Mouse (Mus musculus) hindbrain, embryonic 12.5 days (tissue): ENCODE results near the gene Arrdc1. TPM values are rescaled to one million over a fixed set of nuclear protein-coding genes. Genes with fewer than 3 reads are reported as not detected.
"Not testable (repeated sequence)": the region's sequence is repeated elsewhere in the genome, so short reads cannot be mapped to it uniquely, and the experiment has no call there.

ENCODE experiments used
- ATAC-seq: fragments of 200-750 bp; cut with Nextera tagmentation; 2 replicates; pipeline ENCODE4 v1.8.0; 2017; ENCODE audit warnings: moderate TSS enrichment; ENCODE audit not compliant: low FRiP score
- H3K27ac ChIP-seq: fragments of 300-500 bp; sonication (generic); 2 replicates; pipeline ENCODE4 v1.5.1; 2016; ENCODE audit warnings: mild to moderate bottlenecking
- H3K27me3 ChIP-seq: fragments of 300-500 bp; sonication (generic); 2 replicates; pipeline ENCODE4 v1.6.1; 2016; ENCODE audit warnings: mild to moderate bottlenecking
- H3K36me3 ChIP-seq: fragments of 300-500 bp; sonication (generic); 2 replicates; pipeline ENCODE4 v1.6.1; 2016; ENCODE audit warnings: mild to moderate bottlenecking
- H3K4me1 ChIP-seq: fragments of 300-500 bp; sonication (generic); 2 replicates; pipeline ENCODE4 v1.6.1; 2016
- H3K4me2 ChIP-seq: fragments of 300-500 bp; sonication (generic); replicated peaks from 2 replicates; pipeline ENCODE4 v1.6.1; 2016; ENCODE audit warnings: mild to moderate bottlenecking
- H3K4me3 ChIP-seq: fragments of 300-500 bp; sonication (generic); 2 replicates; pipeline ENCODE4 v1.5.1; 2016; ENCODE audit warnings: mild to moderate bottlenecking
- H3K9ac ChIP-seq: fragments of 300-500 bp; sonication (generic); 2 replicates; pipeline ENCODE4 v1.6.1; 2016; ENCODE audit warnings: mild to moderate bottlenecking, moderate library complexity
- H3K9me3 ChIP-seq: fragments of 300-500 bp; sonication (generic); replicated peaks from 2 replicates; pipeline ENCODE4 v1.6.1; 2016; ENCODE audit warnings: mild to moderate bottlenecking
- WGBS: fragments of 180-500 bp; shearing (Covaris S2); methylation state at CpG from one replicate; pipeline ENCODE4 v1.1.7; 2016; 5-methylcytosine and 5-hydroxymethylcytosine counted together
- polyA plus RNA-seq: library from polyadenylated mRNA; unstranded; fragments of >200 nt; fragmentation: Nextera tagmentation; extraction: Ambion mirVana; gene quantifications from 2 replicates; pipeline ENCODE4 v1.2.1, GENCODE M21; 2016

Gene Arrdc1
- polyA plus RNA-seq, 1 experiment from 2014 or later, result 21.9 TPM

- not testable (repeated sequence) for ATAC-seq, H3K27me3 ChIP-seq, H3K4me1 ChIP-seq, H3K9ac ChIP-seq, H3K9me3 ChIP-seq, H3K4me3 ChIP-seq, H3K4me2 ChIP-seq, H3K36me3 ChIP-seq, H3K27ac ChIP-seq
- 48% methylated on average over 2 of the region's 2 CpGs for WGBS
Observed at GRCm38 (mm10) chr2:24944304-24944703, 9.3 kb upstream of the Arrdc1 start.

DNA sequence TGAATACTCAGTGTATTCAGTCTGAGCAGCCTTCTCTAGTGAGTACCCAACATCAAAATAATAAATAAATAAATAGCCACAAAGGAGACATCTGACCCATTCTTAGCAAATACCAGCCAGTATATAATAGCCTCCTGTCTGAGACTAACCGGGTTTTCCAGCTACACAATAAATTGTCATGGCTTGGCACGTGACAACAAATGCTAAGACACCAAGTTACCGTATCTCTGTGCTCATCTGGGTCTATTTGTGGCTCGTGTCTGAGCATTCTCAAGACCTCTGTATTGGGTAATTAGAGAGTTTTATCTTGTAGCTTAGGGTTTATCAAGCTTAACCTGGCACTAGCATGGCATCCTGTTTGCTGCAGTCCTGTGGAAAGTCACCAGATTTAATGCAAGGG lies 7.0 kb upstream of the Arrdc1 start:
- Histone ChIP-seq H3K4me3 (no peak overlapping the region), H3K27me3 (no peaks in the 10 kb centered on the region), H3K9me3 (no peaks in the 10 kb centered on the region), H3K4me2 (no peak overlapping the region), H3K27ac (no peak overlapping the region), H3K9ac (no peak overlapping the region), H3K36me3 (no peaks in the 10 kb centered on the region), H3K4me1 (no peaks in the 10 kb centered on the region)
- ATAC-seq, result no peak
- 75% methylated on average over 4 of the region's 4 CpGs for WGBS

DNA sequence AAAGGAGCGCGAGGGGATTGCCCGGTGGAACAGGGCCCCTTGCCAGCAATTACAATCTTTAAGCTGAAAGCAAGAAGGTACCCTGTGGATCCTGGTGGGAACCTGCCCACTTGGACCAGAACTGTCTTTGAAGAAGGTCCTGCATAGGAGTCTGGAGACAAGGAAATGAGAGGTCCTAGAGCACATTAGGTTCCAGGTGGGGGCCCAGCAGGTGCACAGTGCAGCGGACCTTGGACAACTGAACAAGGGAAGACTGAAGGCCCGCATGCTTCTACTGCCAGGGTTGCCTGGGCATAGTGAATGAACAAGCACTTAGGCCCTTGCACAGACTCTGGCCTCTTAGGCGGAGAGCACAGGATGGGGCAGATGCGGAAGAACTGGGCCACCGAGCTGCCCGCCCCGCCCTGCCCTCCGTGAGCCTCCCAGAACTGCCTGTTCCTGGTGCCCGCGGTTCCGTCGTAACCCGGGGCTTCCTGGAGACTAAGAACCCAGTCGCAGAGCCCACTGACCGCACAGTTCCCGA lies 550 bp downstream of the Arrdc1 start:
- Histone ChIP-seq H3K27me3 (peaks cover 16% of the 10 kb centered on the region), H3K4me2 (peak overlapping the region; percentile 94), H3K9me3 (no peaks in the 10 kb centered on the region), H3K36me3 (no peaks in the 10 kb centered on the region), H3K4me1 (peaks cover 14% of the 10 kb centered on the region), H3K27ac (no peak overlapping the region), H3K9ac (peak overlapping the region; percentile 72), H3K4me3 (peak overlapping the region; percentile 57)
- 4% methylated on average over 19 of the region's 19 CpGs for WGBS
- ATAC-seq, result peak; percentile 44

DNA sequence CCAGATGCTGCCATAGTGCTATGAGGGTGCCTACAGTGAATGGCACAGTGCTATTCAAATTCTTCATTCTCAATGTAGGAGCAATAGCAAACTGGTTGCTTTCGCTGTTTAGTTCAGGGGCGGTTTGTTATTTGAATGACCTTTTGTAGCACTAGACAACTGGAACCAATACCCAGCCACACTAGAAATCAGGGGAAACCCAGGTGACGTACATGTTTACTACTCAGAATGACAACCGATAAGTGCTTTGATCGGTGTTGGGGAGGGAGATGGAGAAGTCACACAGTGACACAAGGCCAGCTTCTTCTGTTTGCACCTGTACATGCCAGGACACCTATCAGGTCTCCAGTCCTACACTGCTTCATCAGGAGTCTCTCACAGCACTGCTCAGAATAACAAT lies 5.5 kb downstream of the Arrdc1 start:
- no peak for ATAC-seq
- H3K27me3 ChIP-seq, result peaks cover 9% of the 10 kb centered on the region; the same call in 1 of the 2 replicates
- H3K4me3 ChIP-seq, result no peak overlapping the region
- no peak overlapping the region for H3K4me2 ChIP-seq
- no peaks in the 10 kb centered on the region for H3K9me3 ChIP-seq
- H3K4me1 ChIP-seq, result peaks cover 5% of the 10 kb centered on the region
- H3K9ac ChIP-seq, result no peak overlapping the region
- H3K36me3 ChIP-seq, result peaks cover 3% of the 10 kb centered on the region; the same call in 1 of the 2 replicates
- WGBS, result 88% methylated on average over 5 of the region's 5 CpGs
- no peak overlapping the region for H3K27ac ChIP-seq

- no peak for ATAC-seq
- H3K9me3 ChIP-seq, result no peaks in the 10 kb centered on the region
- peaks cover 4% of the 10 kb centered on the region; the same call in 1 of the 2 replicates for H3K27me3 ChIP-seq
- H3K27ac ChIP-seq, result no peak overlapping the region
- no peak overlapping the region for H3K9ac ChIP-seq
- H3K4me3 ChIP-seq, result no peak overlapping the region
- H3K4me2 ChIP-seq, result no peak overlapping the region
- WGBS, result 68% methylated on average over 2 of the region's 2 CpGs
- peaks cover under 1% of the 10 kb centered on the region for H3K4me1 ChIP-seq
- H3K36me3 ChIP-seq, result peaks cover 3% of the 10 kb centered on the region; the same call in 1 of the 2 replicates
Observed at GRCm38 (mm10) chr2:24929119-24929518, 5.9 kb downstream of the Arrdc1 start.

DNA sequence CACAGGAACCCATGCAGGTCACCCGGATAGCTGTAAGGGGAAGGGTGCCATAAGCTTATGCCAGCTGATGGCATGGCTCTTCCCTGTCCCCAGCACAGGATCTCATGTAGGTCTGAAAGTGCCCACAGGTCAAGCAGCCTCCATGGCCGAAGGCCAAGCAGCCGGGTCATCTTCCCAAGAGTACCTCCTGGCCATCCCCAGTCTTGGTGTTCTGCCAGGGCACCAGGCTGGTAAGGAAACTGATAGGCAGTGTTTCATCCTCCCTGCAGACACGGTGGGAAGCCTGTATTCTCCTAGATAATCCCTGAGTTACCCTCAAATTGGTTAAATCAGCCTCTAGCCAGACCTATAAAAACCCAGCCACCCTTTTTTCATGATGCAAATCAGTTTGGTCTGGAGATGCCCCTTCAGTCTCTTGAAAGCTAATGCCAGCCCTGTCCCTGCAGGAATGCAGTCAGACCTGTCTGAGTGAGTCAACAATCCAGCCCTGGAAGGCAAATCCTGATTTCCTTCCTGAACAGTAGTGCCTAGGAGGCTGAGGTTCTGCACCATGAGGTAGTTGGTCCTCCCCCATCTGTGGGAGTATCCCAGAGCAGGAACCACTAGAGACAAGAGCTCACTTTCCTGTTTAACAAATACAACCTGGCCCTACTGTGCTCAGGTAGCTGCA lies 7.1 kb downstream of the Arrdc1 start:
- no peaks in the 10 kb centered on the region for H3K9me3 ChIP-seq
- H3K4me1 ChIP-seq, result no peaks in the 10 kb centered on the region
- no peaks in the 10 kb centered on the region for H3K27me3 ChIP-seq
- no peak overlapping the region for H3K4me2 ChIP-seq
- peaks cover 3% of the 10 kb centered on the region; the same call in 1 of the 2 replicates for H3K36me3 ChIP-seq
- no peak overlapping the region for H3K4me3 ChIP-seq
- 67% methylated on average over 4 of the region's 4 CpGs for WGBS
- no peak overlapping the region for H3K9ac ChIP-seq
- no peak for ATAC-seq
- H3K27ac ChIP-seq, result no peak overlapping the region

GRCm38 (mm10) chr2:24926965-24927358 lies 8.1 kb downstream of the Arrdc1 start:
- Histone ChIP-seq H3K27me3 (no peaks in the 10 kb centered on the region), H3K4me1 (no peaks in the 10 kb centered on the region), H3K4me2 (no peak overlapping the region), H3K27ac (no peak overlapping the region), H3K9me3 (no peaks in the 10 kb centered on the region), H3K9ac (0 out of 2 replicates have a peak overlapping the region, but pooled peaks have one; percentile 13), H3K36me3 (peaks cover 3% of the 10 kb centered on the region; the same call in 1 of the 2 replicates), H3K4me3 (no peak overlapping the region)
- no peak for ATAC-seq
- 74% methylated on average over 7 of the region's 7 CpGs for WGBS

DNA sequence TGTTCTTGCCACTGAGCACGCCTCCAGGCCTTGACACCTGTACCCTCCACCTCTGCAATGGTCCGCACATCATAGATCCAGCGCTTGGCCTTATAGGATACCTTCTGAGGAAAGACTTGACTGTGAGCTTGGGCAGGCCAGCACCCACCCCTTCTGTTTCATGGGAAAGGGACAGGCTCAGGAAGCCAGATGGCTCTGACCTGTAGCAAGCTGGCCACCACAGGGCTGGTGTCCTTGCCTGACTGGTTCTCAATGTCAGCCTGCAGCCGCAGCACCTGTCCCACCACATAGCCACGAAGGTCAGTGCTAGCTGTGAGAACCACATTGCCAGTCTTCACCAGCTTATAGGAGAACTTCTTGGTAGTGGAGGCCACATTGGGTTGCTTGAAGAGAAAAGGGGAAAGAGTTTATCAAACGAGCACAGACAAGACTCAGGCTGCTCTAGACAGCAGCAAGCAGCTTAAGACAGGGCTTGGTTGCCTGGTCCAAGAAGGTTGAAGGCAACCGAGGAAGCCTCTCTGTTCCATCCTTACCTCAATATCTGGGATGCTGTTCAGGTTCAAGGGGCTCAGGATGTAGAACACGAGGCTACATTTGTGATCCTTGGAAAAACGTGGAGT lies 8.6 kb downstream of the Arrdc1 start:
- Histone ChIP-seq H3K27me3 (no peaks in the 10 kb centered on the region), H3K36me3 (peaks cover 3% of the 10 kb centered on the region; the same call in 1 of the 2 replicates), H3K27ac (no peak overlapping the region), H3K4me3 (no peak overlapping the region), H3K4me1 (no peaks in the 10 kb centered on the region), H3K4me2 (no peak overlapping the region), H3K9ac (no peak overlapping the region), H3K9me3 (no peaks in the 10 kb centered on the region)
- 84% methylated on average over 9 of the region's 9 CpGs for WGBS
- no peak for ATAC-seq

- Histone ChIP-seq H3K27ac (no peak overlapping the region), H3K36me3 (peaks cover 3% of the 10 kb centered on the region; the same call in 1 of the 2 replicates)
- 89% methylated on average over 8 of the region's 8 CpGs for WGBS
Observed at GRCm38 (mm10) chr2:24925284-24925683, 9.8 kb downstream of the Arrdc1 start.

DNA sequence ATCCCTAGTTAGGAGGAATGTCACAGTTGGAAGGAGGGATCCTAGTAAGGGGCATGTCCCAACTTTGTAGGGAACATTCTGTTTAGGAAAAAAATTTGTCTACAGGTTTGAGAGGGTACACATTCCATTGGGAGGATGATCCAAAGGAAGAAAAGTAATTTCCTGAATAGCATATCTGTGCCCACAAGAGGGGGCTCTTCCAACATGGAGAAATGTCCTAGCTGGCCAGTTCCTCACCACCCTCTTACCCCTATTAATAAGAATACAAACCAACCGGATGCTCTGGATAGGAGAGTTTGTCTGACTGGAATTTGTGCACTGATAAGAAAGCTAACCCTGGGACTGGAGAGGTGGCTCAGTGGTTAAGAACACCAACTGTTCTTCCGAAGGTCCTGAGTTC lies 11.5 kb downstream of the Arrdc1 start:
- H3K36me3 ChIP-seq, result peaks cover 3% of the 10 kb centered on the region; the same call in 1 of the 2 replicates
- H3K9me3 ChIP-seq, result no peaks in the 10 kb centered on the region
- no peak overlapping the region for H3K4me3 ChIP-seq
- no peaks in the 10 kb centered on the region for H3K27me3 ChIP-seq
- no peak overlapping the region for H3K9ac ChIP-seq
- H3K4me2 ChIP-seq, result no peak overlapping the region
- WGBS, result 62% methylated on average over 2 of the region's 2 CpGs
- ATAC-seq, result no peak
- H3K4me1 ChIP-seq, result no peaks in the 10 kb centered on the region
- H3K27ac ChIP-seq, result no peak overlapping the region

More at GRCm38 (mm10) chr2:24925284-24925683, 9.8 kb downstream of the Arrdc1 start:
- Histone ChIP-seq H3K9me3 (no peaks in the 10 kb centered on the region), H3K27me3 (no peaks in the 10 kb centered on the region), H3K9ac (no peak overlapping the region), H3K4me2 (no peak overlapping the region), H3K4me3 (no peak overlapping the region), H3K4me1 (no peaks in the 10 kb centered on the region)
- no peak for ATAC-seq

DNA sequence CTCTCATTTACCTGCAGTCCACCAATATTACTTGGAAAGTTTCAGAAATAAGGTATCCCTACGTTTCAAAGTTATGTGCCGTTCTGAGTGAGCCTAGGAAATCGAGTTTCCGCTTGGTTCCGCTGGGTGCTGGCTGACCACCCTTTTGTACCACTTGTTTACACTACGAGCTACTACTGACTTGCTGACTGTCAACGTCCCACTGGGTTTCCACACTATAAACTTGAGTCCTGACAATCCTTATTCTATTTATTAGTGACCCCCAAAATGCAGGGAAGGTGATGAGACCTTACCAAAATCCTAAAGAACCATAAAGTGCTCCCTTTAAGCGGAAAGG lies 15.2 kb downstream of the Arrdc1 start:
- 10% methylated on average over 8 of the region's 8 CpGs for WGBS
- Histone ChIP-seq H3K9me3 (no peaks in the 10 kb centered on the region), H3K27me3 (no peaks in the 10 kb centered on the region), H3K9ac (peak overlapping the region; percentile 99), H3K4me1 (peaks cover 13% of the 10 kb centered on the region), H3K27ac (peak overlapping the region; percentile 98), H3K36me3 (no peaks in the 10 kb centered on the region), H3K4me2 (peak overlapping the region; percentile 81), H3K4me3 (peak overlapping the region; percentile 98)
- peak; percentile 67 for ATAC-seq

GRCm38 (mm10) chr2:24918930-24919838 lies 15.9 kb downstream of the Arrdc1 start, which contains the start of gene Ehmt1:
Gene Ehmt1, minus strand, starts transcription at chr2:24919614.
- no peaks in the 10 kb centered on the region for H3K9me3 ChIP-seq
- peak within 1 kb of the TSS; percentile 98 for H3K27ac ChIP-seq
- peak within 1 kb of the TSS; percentile 98 for H3K4me3 ChIP-seq
- H3K36me3 ChIP-seq, result no peaks in the 10 kb centered on the region
- under 1% methylated on average over 96 of the region's 112 CpGs for WGBS
- H3K9ac ChIP-seq, result peak within 1 kb of the TSS; percentile 99
- no peaks in the 10 kb centered on the region for H3K27me3 ChIP-seq
- peaks cover 13% of the 10 kb centered on the region for H3K4me1 ChIP-seq
- ATAC-seq, result peak; percentile 98
- peak within 1 kb of the TSS; percentile 81 for H3K4me2 ChIP-seq
